Mouse (Mus musculus) CH12.LX (cell line): ENCODE measurements at regions not wholly inside any gene's neighbourhood (a gene's known extent, or its start where the extent isn't known, plus 50 kb on each side); places are given as distances from the start of the nearest gene placed in this dataset.

Experiments
- DNase-seq: peaks from one replicate; pipeline ENCODE4 v3.0.0-alpha.2; 2013; ENCODE audit errors: extremely low read depth
- H3K27ac ChIP-seq: 2 replicates; pipeline ENCODE4 v1.5.1; 2012; ENCODE audit warnings: low read depth, mild to moderate bottlenecking, control low read depth, moderate library complexity; ENCODE audit not compliant: insufficient read depth
- H3K27me3 ChIP-seq: replicated peaks from 2 replicates; pipeline ENCODE3; 2012; ENCODE audit warnings: inconsistent platforms
- H3K36me3 ChIP-seq, 2 experiments: replicated peaks in 1 of 2; 2 replicates each; pipeline versions ENCODE3 to v1.6.1; 2012; ENCODE audit warnings: inconsistent platforms in 1 of 2, low read length in 1 of 2, mild to moderate bottlenecking in 1 of 2, mixed read lengths in 1 of 2, moderate library complexity in 1 of 2; ENCODE audit not compliant: control insufficient read depth in 1 of 2, insufficient read depth in 1 of 2
- H3K4me1 ChIP-seq, 2 experiments: 2 replicates each; pipeline ENCODE4 v1.6.1; 2012; ENCODE audit warnings: inconsistent platforms in 1 of 2, moderate library complexity in 1 of 2; ENCODE audit not compliant: insufficient read depth in 2 of 2, control insufficient read depth in 1 of 2
- H3K4me2 ChIP-seq: 2 replicates; pipeline ENCODE4 v1.6.1; 2012; ENCODE audit warnings: low read depth, mild to moderate bottlenecking, control low read depth; ENCODE audit not compliant: poor library complexity, insufficient read depth, severe bottlenecking
- H3K4me3 ChIP-seq, 3 experiments: fragments of 150-350 bp in 1 of 3; sonication (generic) in 1 of 3; replicated peaks in 1 of 3; 2 replicates each; pipeline versions ENCODE3 to v1.5.1; 2011 to 2012; ENCODE audit warnings: low read depth in 2 of 3, low read length in 2 of 3, mild to moderate bottlenecking in 2 of 3, moderate library complexity in 2 of 3, control low read depth in 1 of 3, improper control_type of control experiment in 1 of 3, inconsistent platforms in 1 of 3, mixed read lengths in 1 of 3; ENCODE audit not compliant: poor library complexity in 1 of 3
- H3K79me2 ChIP-seq: replicated peaks from 2 replicates; pipeline ENCODE4 v1.6.1; 2012; ENCODE audit warnings: mild to moderate bottlenecking, moderate library complexity; ENCODE audit not compliant: control insufficient read depth, poor library complexity, insufficient read depth, severe bottlenecking; ENCODE audit errors: extremely low read depth
- H3K9ac ChIP-seq: 2 replicates; pipeline ENCODE4 v1.6.1; 2012; ENCODE audit warnings: low read depth, mild to moderate bottlenecking, control low read depth, moderate library complexity; ENCODE audit not compliant: insufficient read depth
- H3K9me3 ChIP-seq: replicated peaks from 2 replicates; pipeline ENCODE3; 2012; ENCODE audit warnings: low read length, inconsistent platforms, mixed read lengths
- BHLHE40 ChIP-seq: IDR thresholded peaks from 2 replicates; pipeline ENCODE4 v1.6.1; 2011; ENCODE audit warnings: mild to moderate bottlenecking, low read depth, low read length, improper control_type of control experiment
- CHD1 ChIP-seq: IDR thresholded peaks from 2 replicates; pipeline ENCODE4 v1.6.1; 2012; ENCODE audit warnings: low read depth, low read length, improper control_type of control experiment, inconsistent platforms
- CHD2 ChIP-seq: IDR thresholded peaks from 2 replicates; pipeline ENCODE4 v1.6.1; 2011; ENCODE audit warnings: low read length, improper control_type of control experiment
- CTCF ChIP-seq, 2 experiments: IDR thresholded peaks in 1 of 2; conservative IDR thresholded peaks in 1 of 2; 2 replicates each; pipeline ENCODE4 v1.5.1; 2011 to 2012; ENCODE audit warnings: low read depth in 2 of 2, low read length in 2 of 2, improper control_type of control experiment in 1 of 2, inconsistent platforms in 1 of 2, mild to moderate bottlenecking in 1 of 2, moderate library complexity in 1 of 2
- E2F4 ChIP-seq: IDR thresholded peaks from 2 replicates; pipeline ENCODE4 v1.6.1; 2011; ENCODE audit warnings: low read depth, low read length, improper control_type of control experiment; ENCODE audit not compliant: insufficient replicate concordance
- EP300 ChIP-seq: IDR thresholded peaks from 2 replicates; pipeline ENCODE4 v1.6.1; 2011; ENCODE audit warnings: low read length, improper control_type of control experiment
- GABPA ChIP-seq: IDR thresholded peaks from 2 replicates; pipeline ENCODE4 v1.6.1; 2012; ENCODE audit warnings: low read depth, low read length, improper control_type of control experiment, inconsistent platforms; ENCODE audit not compliant: insufficient replicate concordance
- JUN ChIP-seq: IDR thresholded peaks from 2 replicates; pipeline ENCODE4 v1.6.1; 2011; ENCODE audit warnings: low read depth, mild to moderate bottlenecking, low read length, improper control_type of control experiment, moderate library complexity; ENCODE audit not compliant: insufficient read depth
- JUND ChIP-seq: conservative IDR thresholded peaks from 2 replicates; pipeline ENCODE4 v1.6.1; 2011; ENCODE audit warnings: low read depth, low read length, improper control_type of control experiment
- KAT2A ChIP-seq: IDR thresholded peaks from 2 replicates; pipeline ENCODE4 v1.6.1; 2012; ENCODE audit warnings: low read length, improper control_type of control experiment, inconsistent platforms; ENCODE audit not compliant: insufficient replicate concordance
- MAFK ChIP-seq: IDR thresholded peaks from 2 replicates; pipeline ENCODE4 v1.6.1; 2011; ENCODE audit warnings: low read length, improper control_type of control experiment; ENCODE audit not compliant: insufficient replicate concordance
- MAX ChIP-seq: IDR thresholded peaks from 2 replicates; pipeline ENCODE4 v1.6.1; 2011; ENCODE audit warnings: low read length, improper control_type of control experiment
- MEF2A ChIP-seq: IDR thresholded peaks from 2 replicates; pipeline ENCODE4 v1.6.1; 2014; ENCODE audit warnings: low read depth, mild to moderate bottlenecking, inconsistent platforms, low read length, improper control_type of control experiment, borderline replicate concordance
- MXI1 ChIP-seq: IDR thresholded peaks from 2 replicates; pipeline ENCODE4 v1.6.1; 2011; ENCODE audit warnings: mild to moderate bottlenecking, low read depth, low read length, improper control_type of control experiment
- MYC ChIP-seq: IDR thresholded peaks from 2 replicates; pipeline ENCODE4 v1.6.1; 2011; ENCODE audit warnings: low read depth, mild to moderate bottlenecking, improper control_type of control experiment, low read length
- NRF1 ChIP-seq: IDR thresholded peaks from 2 replicates; pipeline ENCODE4 v1.6.1; 2014; ENCODE audit warnings: low read depth, mild to moderate bottlenecking, inconsistent platforms, low read length, improper control_type of control experiment, moderate library complexity
- PAX5 ChIP-seq: IDR thresholded peaks from 2 replicates; pipeline ENCODE4 v1.6.1; 2012; ENCODE audit warnings: low read length, inconsistent platforms, mixed read lengths
- POLR2A ChIP-seq: IDR thresholded peaks from 2 replicates; pipeline ENCODE4 v1.6.1; 2011; ENCODE audit warnings: low read depth, mild to moderate bottlenecking, improper control_type of control experiment, low read length
- POLR2AphosphoS2 ChIP-seq: IDR thresholded peaks from 2 replicates; pipeline ENCODE4 v1.6.1; 2011; ENCODE audit warnings: low read depth, low read length, improper control_type of control experiment
- RCOR1 ChIP-seq: conservative IDR thresholded peaks from 2 replicates; pipeline ENCODE4 v1.6.1; 2012; ENCODE audit warnings: low read depth, mild to moderate bottlenecking, inconsistent platforms, low read length, improper control_type of control experiment
- SIN3A ChIP-seq: IDR thresholded peaks from 2 replicates; pipeline ENCODE4 v1.6.1; 2012; ENCODE audit warnings: low read length, improper control_type of control experiment, inconsistent platforms
- SMC3 ChIP-seq: IDR thresholded peaks from 2 replicates; pipeline ENCODE4 v1.6.1; 2011; ENCODE audit warnings: low read depth, low read length, improper control_type of control experiment
- TBP ChIP-seq: conservative IDR thresholded peaks from 2 replicates; pipeline ENCODE4 v1.6.1; 2011; ENCODE audit warnings: low read depth, low read length, improper control_type of control experiment
- UBTF ChIP-seq: IDR thresholded peaks from 2 replicates; pipeline ENCODE4 v1.6.1; 2012; ENCODE audit warnings: low read depth, mild to moderate bottlenecking, inconsistent platforms, low read length, improper control_type of control experiment, moderate library complexity
- USF1 ChIP-seq: IDR thresholded peaks from 2 replicates; pipeline ENCODE4 v1.6.1; 2014; ENCODE audit warnings: low read depth, mild to moderate bottlenecking, inconsistent platforms, low read length, improper control_type of control experiment
- USF2 ChIP-seq: conservative IDR thresholded peaks from 2 replicates; pipeline ENCODE4 v1.6.1; 2011; ENCODE audit warnings: low read depth, low read length, improper control_type of control experiment
- ZC3H11A ChIP-seq: IDR thresholded peaks from 2 replicates; pipeline ENCODE4 v1.6.1; 2012; ENCODE audit warnings: low read depth, mild to moderate bottlenecking, inconsistent platforms, low read length, improper control_type of control experiment
- ZKSCAN1 ChIP-seq: IDR thresholded peaks from 2 replicates; pipeline ENCODE4 v1.6.1; 2012; ENCODE audit warnings: low read depth, inconsistent platforms, low read length, improper control_type of control experiment, borderline replicate concordance
- ZMIZ1 ChIP-seq: IDR thresholded peaks from 2 replicates; pipeline ENCODE4 v1.6.1; 2012; ENCODE audit warnings: low read depth, mild to moderate bottlenecking, inconsistent platforms, low read length, improper control_type of control experiment
- ZNF384 ChIP-seq: IDR thresholded peaks from 2 replicates; pipeline ENCODE4 v1.6.1; 2012; ENCODE audit warnings: low read depth, low read length, improper control_type of control experiment, inconsistent platforms
- dilution Hi-C: fragments of 300-500 bp; cut with MboI; formaldehyde crosslinking; loops from 2 replicates; pipeline ENCODE4 v1.14.3; 2020; ENCODE audit warnings: low sequenced_read_pairs; ENCODE audit not compliant: extremely low pct_unique_long_range_greater_than_20kb, extremely low pct_ligation_motif_present
- in situ Hi-C: fragments of 300-500 bp; cut with MboI; formaldehyde crosslinking; loops from 3 replicates; pipeline ENCODE4 v1.14.3; 2019; ENCODE audit warnings: low sequenced_read_pairs, low pct_ligation_motif_present, low pct_unique_long_range_greater_than_20kb, mixed read lengths

- no peak for TF ChIP-seq GABPA
- no peak for TF ChIP-seq CTCF (conservative IDR thresholded peaks at IDR 0.05 in 1 of 2, IDR thresholded peaks at IDR 0.05 in 1 of 2; ENCODE audit: low read depth in 2 of 2, low read length in 2 of 2)
- TF ChIP-seq BHLHE40 = no peak
- no peak for TF ChIP-seq JUN
- no peak for TF ChIP-seq MXI1
- TF ChIP-seq MAX = no peak
- no peak for TF ChIP-seq UBTF
- no peak for TF ChIP-seq SMC3
- no peak for TF ChIP-seq MAFK
- TF ChIP-seq ZMIZ1 = no peak
- TF ChIP-seq E2F4 = no peak
- TF ChIP-seq PAX5 = no peak
- TF ChIP-seq POLR2A = no peak
- no peak for TF ChIP-seq KAT2A
- no peak for TF ChIP-seq NRF1
- TF ChIP-seq MYC = no peak
- no peak for TF ChIP-seq ZNF384
- no peak for TF ChIP-seq CHD1
- TF ChIP-seq RCOR1 = no peak
- Histone ChIP-seq H3K27ac (no peak overlapping the region), H3K36me3 (no peaks in the 10 kb centered on the region), H3K4me2 (no peak overlapping the region), H3K4me1 (no peaks in the 10 kb centered on the region; a peak in 1 of 4 replicates), H3K4me3 (no peak overlapping the region), H3K27me3 (peaks cover 4% of the 10 kb centered on the region), H3K79me2 (no peaks in the 10 kb centered on the region), H3K9ac (no peak overlapping the region), H3K9me3 (no peaks in the 10 kb centered on the region)
- in situ Hi-C loops (no loop called here), dilution Hi-C loops (no loop called here)
- DNase-seq = no peak
These were observed 270.4 kb downstream of the Rps24 start for GRCm38 (mm10) chr14:24757302-24757701.

- no peak overlapping the region for H3K4me3 ChIP-seq
- H3K79me2 ChIP-seq = no peaks in the 10 kb centered on the region
- H3K4me2 ChIP-seq = no peak overlapping the region
- H3K4me1 ChIP-seq = no peaks in the 10 kb centered on the region; a peak in 1 of 4 replicates
- H3K27me3 ChIP-seq = peaks cover 4% of the 10 kb centered on the region
- TF ChIP-seq TBP = no peak
- TF ChIP-seq E2F4 = no peak
- TF ChIP-seq USF2 = no peak
- TF ChIP-seq PAX5 = no peak
- TF ChIP-seq CHD2 = no peak
- no peak for TF ChIP-seq CHD1
- TF ChIP-seq UBTF = no peak
- no peak for TF ChIP-seq EP300
- TF ChIP-seq SIN3A = no peak
- TF ChIP-seq ZKSCAN1 = no peak
- TF ChIP-seq CTCF (conservative IDR thresholded peaks at IDR 0.05 in 1 of 2, IDR thresholded peaks at IDR 0.05 in 1 of 2; ENCODE audit: low read depth in 2 of 2, low read length in 2 of 2) = no peak
- TF ChIP-seq ZC3H11A = no peak
- no peak for TF ChIP-seq USF1
- TF ChIP-seq KAT2A = no peak
- no peak for TF ChIP-seq JUND
- no peak for TF ChIP-seq MEF2A
- no peak for TF ChIP-seq POLR2A
- no peak for TF ChIP-seq ZMIZ1
- TF ChIP-seq POLR2AphosphoS2 = no peak
- TF ChIP-seq MAFK = no peak
- TF ChIP-seq, all 38 proteins: peak for 0
- Histone ChIP-seq H3K36me3 (no peaks in the 10 kb centered on the region), H3K9me3 (no peaks in the 10 kb centered on the region), H3K27ac (no peak overlapping the region), H3K9ac (no peak overlapping the region)
- no peak for DNase-seq
- dilution Hi-C loops (no loop called here), in situ Hi-C loops (no loop called here)
These were observed 270.9 kb downstream of the Rps24 start for GRCm38 (mm10) chr14:24757843-24758242.
